Mouse (Mus musculus) hindbrain, embryonic 10.5 days (tissue): ENCODE results near the gene Pde4b. TPM values are rescaled to one million over a fixed set of nuclear protein-coding genes. Genes with fewer than 3 reads are reported as not detected.
"Not testable (repeated sequence)": the region's sequence is repeated elsewhere in the genome, so short reads cannot be mapped to it uniquely, and the experiment has no call there.

Experiments
- DNase-seq: peaks from one replicate; pipeline ENCODE4 v3.0.0-alpha.2; 2017; ENCODE audit warnings: low spot score
- H3K27ac ChIP-seq: fragments of 300-500 bp; sonication (generic); 2 replicates; pipeline ENCODE4 v1.5.1; 2016; ENCODE audit warnings: mild to moderate bottlenecking, moderate library complexity
- H3K27me3 ChIP-seq: fragments of 300-500 bp; sonication (generic); 2 replicates; pipeline ENCODE4 v1.6.1; 2016; ENCODE audit warnings: mild to moderate bottlenecking; ENCODE audit not compliant: poor library complexity, insufficient read depth, severe bottlenecking
- H3K36me3 ChIP-seq: fragments of 300-500 bp; sonication (generic); 2 replicates; pipeline ENCODE4 v1.6.1; 2016; ENCODE audit warnings: mild to moderate bottlenecking, moderate library complexity
- H3K4me1 ChIP-seq: fragments of 300-500 bp; sonication (generic); replicated peaks from 2 replicates; pipeline ENCODE4 v1.6.1; 2016; ENCODE audit warnings: mild to moderate bottlenecking
- H3K4me3 ChIP-seq: fragments of 300-500 bp; sonication (generic); 2 replicates; pipeline ENCODE4 v1.5.1; 2016; ENCODE audit warnings: mild to moderate bottlenecking, moderate library complexity
- H3K9me3 ChIP-seq: fragments of 300-500 bp; sonication (generic); 2 replicates; pipeline ENCODE4 v1.6.1; 2016; ENCODE audit warnings: mild to moderate bottlenecking, moderate library complexity
- WGBS: fragments of 180-500 bp; shearing (Covaris S2); methylation state at CpG from one replicate; pipeline ENCODE4 v1.1.7; 2016; 5-methylcytosine and 5-hydroxymethylcytosine counted together
- polyA plus RNA-seq: library from polyadenylated mRNA; unstranded; fragments of >200 nt; fragmentation: Nextera tagmentation; extraction: Ambion mirVana; gene quantifications from 2 replicates; pipeline ENCODE4 v1.2.1, GENCODE M21; 2016

Gene Pde4b
- polyA plus RNA-seq, 1 experiment from 2014 or later: 6.7 TPM

GRCm38 (mm10) chr4:102486134-102486920 is 399.0 kb downstream of the Pde4b start:
- H3K4me3 ChIP-seq: no peak overlapping the region
- no peaks in the 10 kb centered on the region for H3K27me3 ChIP-seq
- 58% methylated on average over 4 of the region's 4 CpGs for WGBS
- peak; percentile 12 for DNase-seq
- H3K36me3 ChIP-seq: no peaks in the 10 kb centered on the region
- no peaks in the 10 kb centered on the region for H3K9me3 ChIP-seq
- H3K27ac ChIP-seq: no peak overlapping the region
- peaks cover 16% of the 10 kb centered on the region for H3K4me1 ChIP-seq

GRCm38 (mm10) chr4:102486921-102487240 is 399.5 kb downstream of the Pde4b start:
- H3K4me3 ChIP-seq: no peak overlapping the region
- H3K9me3 ChIP-seq: no peaks in the 10 kb centered on the region
- H3K4me1 ChIP-seq: peaks cover 16% of the 10 kb centered on the region
- no peaks in the 10 kb centered on the region for H3K36me3 ChIP-seq
- 85% methylated on average over 3 of the region's 3 CpGs for WGBS
- H3K27me3 ChIP-seq: no peaks in the 10 kb centered on the region
- DNase-seq: no peak
- H3K27ac ChIP-seq: no peak overlapping the region

GRCm38 (mm10) chr4:102488000-102488399 is 400.7 kb downstream of the Pde4b start:
- peaks cover 17% of the 10 kb centered on the region for H3K4me1 ChIP-seq
- H3K36me3 ChIP-seq: no peaks in the 10 kb centered on the region
- no peak for DNase-seq
- no peak overlapping the region for H3K4me3 ChIP-seq
- no peaks in the 10 kb centered on the region for H3K27me3 ChIP-seq
- 60% methylated on average over 2 of the region's 2 CpGs for WGBS
- no peak overlapping the region for H3K27ac ChIP-seq
- H3K9me3 ChIP-seq: no peaks in the 10 kb centered on the region

GRCm38 (mm10) chr4:102491468-102492123 is 404.3 kb downstream of the Pde4b start:
- Histone ChIP-seq H3K4me1 (peaks cover 6% of the 10 kb centered on the region), H3K36me3 (no peaks in the 10 kb centered on the region), H3K9me3 (no peaks in the 10 kb centered on the region), H3K4me3 (no peak overlapping the region), H3K27me3 (no peaks in the 10 kb centered on the region), H3K27ac (no peak overlapping the region)
- no peak for DNase-seq
- 69% methylated on average over 11 of the region's 11 CpGs for whole genome bisulfite sequencing

GRCm38 (mm10) chr4:102492911-102493310 is 405.6 kb downstream of the Pde4b start:
- no peak for DNase-seq
- Histone ChIP-seq H3K4me3 (no peak overlapping the region), H3K27ac (no peak overlapping the region), H3K9me3 (no peaks in the 10 kb centered on the region), H3K4me1 (peaks cover 6% of the 10 kb centered on the region), H3K36me3 (no peaks in the 10 kb centered on the region), H3K27me3 (no peaks in the 10 kb centered on the region)
- 67% methylated on average over 5 of the region's 5 CpGs for WGBS

- no peak for DNase-seq
- Histone ChIP-seq H3K9me3 (no peaks in the 10 kb centered on the region), H3K27me3 (no peaks in the 10 kb centered on the region), H3K4me3 (no peak overlapping the region), H3K27ac (no peak overlapping the region), H3K4me1 (peaks cover 6% of the 10 kb centered on the region), H3K36me3 (no peaks in the 10 kb centered on the region)
- WGBS: 72% methylated on average over 4 of the region's 4 CpGs
Measured at GRCm38 (mm10) chr4:102493342-102494128, 406.2 kb downstream of the Pde4b start.

GRCm38 (mm10) chr4:102494203-102494602 is 406.9 kb downstream of the Pde4b start:
- H3K36me3 ChIP-seq, H3K9me3 ChIP-seq, H3K27me3 ChIP-seq, DNase-seq, H3K4me3 ChIP-seq, H3K4me1 ChIP-seq: not testable (repeated sequence)
- 88% methylated on average over 10 of the region's 10 CpGs for WGBS
- peak overlapping the region; percentile 50; the same call in 1 of the 2 replicates for H3K27ac ChIP-seq

GRCm38 (mm10) chr4:102495001-102495400 is 407.7 kb downstream of the Pde4b start:
- no peaks in the 10 kb centered on the region for H3K36me3 ChIP-seq
- 81% methylated on average over 5 of the region's 5 CpGs for WGBS
- H3K27ac ChIP-seq: no peak overlapping the region
- no peak for DNase-seq
- H3K27me3 ChIP-seq: no peaks in the 10 kb centered on the region
- H3K4me1 ChIP-seq: peaks cover 6% of the 10 kb centered on the region
- H3K4me3 ChIP-seq: no peak overlapping the region
- no peaks in the 10 kb centered on the region for H3K9me3 ChIP-seq

GRCm38 (mm10) chr4:102495474-102495873 is 408.1 kb downstream of the Pde4b start:
- no peak overlapping the region for H3K27ac ChIP-seq
- no peaks in the 10 kb centered on the region for H3K9me3 ChIP-seq
- no peak for DNase-seq
- 74% methylated on average over 5 of the region's 5 CpGs for WGBS
- no peaks in the 10 kb centered on the region for H3K36me3 ChIP-seq
- no peak overlapping the region for H3K4me3 ChIP-seq
- no peaks in the 10 kb centered on the region for H3K27me3 ChIP-seq
- H3K4me1 ChIP-seq: peaks cover 6% of the 10 kb centered on the region

- H3K27me3 ChIP-seq: no peaks in the 10 kb centered on the region
- H3K36me3 ChIP-seq: no peaks in the 10 kb centered on the region
- whole genome bisulfite sequencing: 92% methylated on average over 20 of the region's 20 CpGs
- H3K9me3 ChIP-seq: no peaks in the 10 kb centered on the region
- DNase-seq: no peak
- H3K4me3 ChIP-seq: no peak overlapping the region
- no peak overlapping the region for H3K27ac ChIP-seq
- peaks cover 6% of the 10 kb centered on the region for H3K4me1 ChIP-seq
Measured at GRCm38 (mm10) chr4:102496269-102497177, 409.2 kb downstream of the Pde4b start.

- 87% methylated on average over 3 of the region's 3 CpGs for WGBS
- Histone ChIP-seq H3K27ac (no peak overlapping the region), H3K36me3 (no peaks in the 10 kb centered on the region), H3K27me3 (no peaks in the 10 kb centered on the region), H3K4me1 (peaks cover 6% of the 10 kb centered on the region), H3K4me3 (no peak overlapping the region), H3K9me3 (no peaks in the 10 kb centered on the region)
- no peak for DNase-seq
Measured at GRCm38 (mm10) chr4:102497221-102497620, 409.9 kb downstream of the Pde4b start.

- DNase-seq: no peak
- Histone ChIP-seq H3K27me3 (no peaks in the 10 kb centered on the region), H3K4me3 (no peak overlapping the region), H3K36me3 (no peaks in the 10 kb centered on the region), H3K27ac (no peak overlapping the region), H3K4me1 (no peaks in the 10 kb centered on the region), H3K9me3 (no peaks in the 10 kb centered on the region)
- 91% methylated on average over 4 of the region's 4 CpGs for WGBS
Measured at GRCm38 (mm10) chr4:102498169-102498919, 411.0 kb downstream of the Pde4b start.
